Mouse (Mus musculus) intestine, postnatal 0 days (tissue): ENCODE data around the gene Rassf3. TPM values are rescaled to one million over a fixed set of nuclear protein-coding genes. Genes with fewer than 3 reads are reported as not detected.
A peak's percentile ranks its signal among the peaks of the same experiment; 100 is the strongest.

Source experiments
- ATAC-seq: fragments of 200-750 bp; cut with Nextera tagmentation; 2 replicates; pipeline ENCODE4 v1.8.0; 2017; ENCODE audit warnings: mild to moderate bottlenecking, moderate TSS enrichment, moderate library complexity
- H3K27ac ChIP-seq: fragments of 300-500 bp; sonication (generic); 2 replicates; pipeline ENCODE4 v1.5.1; 2014; ENCODE audit warnings: mild to moderate bottlenecking, low read depth, low read length, moderate library complexity
- H3K27me3 ChIP-seq: fragments of 300-500 bp; sonication (generic); replicated peaks from 2 replicates; pipeline ENCODE4 v1.6.1; 2014; ENCODE audit warnings: low read length, mixed read lengths; ENCODE audit not compliant: control insufficient read depth, insufficient read depth
- H3K36me3 ChIP-seq: fragments of 300-500 bp; sonication (generic); 2 replicates; pipeline ENCODE4 v1.6.1; 2014; ENCODE audit warnings: mild to moderate bottlenecking, moderate library complexity; ENCODE audit not compliant: control insufficient read depth, insufficient read depth
- H3K4me1 ChIP-seq: fragments of 300-500 bp; sonication (generic); replicated peaks from 2 replicates; pipeline ENCODE4 v1.6.1; 2014; ENCODE audit warnings: antibody characterized with exemption, low read length, mixed read lengths; ENCODE audit not compliant: control insufficient read depth, insufficient read depth
- H3K4me2 ChIP-seq: fragments of 300-500 bp; sonication (generic); replicated peaks from 2 replicates; pipeline ENCODE4 v1.6.1; 2014; ENCODE audit warnings: low read depth, mild to moderate bottlenecking, moderate library complexity
- H3K4me3 ChIP-seq: fragments of 300-500 bp; sonication (generic); 2 replicates; pipeline ENCODE4 v1.5.1; 2014; ENCODE audit warnings: low read depth, low read length
- H3K9ac ChIP-seq: fragments of 300-500 bp; sonication (generic); 2 replicates; pipeline ENCODE4 v1.6.1; 2014; ENCODE audit warnings: mild to moderate bottlenecking, low read depth, low read length
- H3K9me3 ChIP-seq: fragments of 300-500 bp; sonication (generic); 2 replicates; pipeline ENCODE4 v1.6.1; 2016; ENCODE audit warnings: mixed run types; ENCODE audit not compliant: control insufficient read depth
- CTCF ChIP-seq: sonication (generic); IDR thresholded peaks from 2 replicates; pipeline ENCODE4 v1.5.1; 2016; ENCODE audit warnings: low read depth, mild to moderate bottlenecking, control low read depth, antibody characterized with exemption, moderate library complexity
- WGBS: fragments of 180-500 bp; shearing (Covaris S2); extraction: QIAGEN DNeasy Blood & Tissue Kit; methylation state at CpG from one replicate; pipeline ENCODE4 v1.1.7; 2014; 5-methylcytosine and 5-hydroxymethylcytosine counted together
- polyA plus RNA-seq: library from polyadenylated mRNA; unstranded; fragments of >200 nt; fragmentation: Nextera tagmentation; extraction: Ambion mirVana; gene quantifications from 2 replicates; pipeline ENCODE4 v1.2.1, GENCODE M21; 2015

Gene Rassf3
- polyA plus RNA-seq, 1 experiment from 2014 or later: 16.7 TPM

DNA sequence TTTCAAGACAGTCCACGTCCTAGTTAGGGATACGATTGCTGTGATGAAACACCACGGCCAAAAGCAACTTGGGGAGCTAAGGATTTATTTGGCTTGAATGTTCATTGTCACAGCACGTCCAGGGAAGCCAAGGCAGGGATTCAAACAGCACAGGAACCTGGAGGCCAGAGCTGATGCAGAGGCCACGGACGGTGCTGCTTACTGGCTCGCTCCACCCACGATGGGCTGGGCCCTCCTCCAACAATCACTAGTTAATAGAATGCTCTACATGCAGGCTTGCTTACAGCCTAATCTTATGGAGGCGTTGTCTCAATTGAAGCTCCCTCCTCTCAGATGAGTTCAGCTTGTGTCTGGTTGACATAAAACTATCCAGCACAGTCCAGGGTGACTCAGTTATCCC lies 108.4 kb downstream of the Rassf3 start:
- Histone ChIP-seq H3K27me3 (no peaks in the 10 kb centered on the region), H3K9me3 (no peaks in the 10 kb centered on the region), H3K9ac (no peak overlapping the region), H3K4me3 (no peak overlapping the region), H3K27ac (no peak overlapping the region), H3K4me1 (no peaks in the 10 kb centered on the region), H3K36me3 (peaks cover 14% of the 10 kb centered on the region), H3K4me2 (no peak overlapping the region)
- TF ChIP-seq CTCF: no peak
- 85% methylated on average over 9 of the region's 9 CpGs for WGBS
- ATAC-seq: no peak

DNA sequence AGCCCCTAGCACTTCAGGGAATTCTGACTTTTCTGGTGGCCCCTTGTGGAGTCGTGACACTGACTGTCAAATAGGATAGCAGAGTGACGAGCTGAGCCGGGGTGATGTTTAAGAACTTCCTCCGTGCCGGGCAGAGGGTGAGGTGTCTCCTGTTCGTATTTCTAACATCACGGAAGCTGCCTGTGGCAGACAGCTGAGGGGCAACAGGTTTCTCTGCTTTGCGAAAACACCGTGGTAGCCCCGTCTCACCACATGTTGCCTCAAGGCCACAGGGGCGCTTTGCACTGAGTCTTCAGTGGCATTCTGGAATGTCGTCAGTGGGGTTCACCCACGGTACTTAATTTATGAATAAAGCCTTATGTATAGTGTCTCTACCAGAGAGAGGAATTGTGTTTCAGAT lies 108.9 kb downstream of the Rassf3 start:
- no peak overlapping the region for H3K4me3 ChIP-seq
- no peaks in the 10 kb centered on the region for H3K27me3 ChIP-seq
- no peak for ATAC-seq
- WGBS: 84% methylated on average over 13 of the region's 13 CpGs
- no peak for TF ChIP-seq CTCF
- 0 out of 2 replicates have a peak overlapping the region, but pooled peaks have one; percentile 14 for H3K4me2 ChIP-seq
- H3K27ac ChIP-seq: no peak overlapping the region
- no peaks in the 10 kb centered on the region for H3K9me3 ChIP-seq
- H3K36me3 ChIP-seq: peaks cover 14% of the 10 kb centered on the region
- H3K4me1 ChIP-seq: no peaks in the 10 kb centered on the region
- H3K9ac ChIP-seq: no peak overlapping the region

DNA sequence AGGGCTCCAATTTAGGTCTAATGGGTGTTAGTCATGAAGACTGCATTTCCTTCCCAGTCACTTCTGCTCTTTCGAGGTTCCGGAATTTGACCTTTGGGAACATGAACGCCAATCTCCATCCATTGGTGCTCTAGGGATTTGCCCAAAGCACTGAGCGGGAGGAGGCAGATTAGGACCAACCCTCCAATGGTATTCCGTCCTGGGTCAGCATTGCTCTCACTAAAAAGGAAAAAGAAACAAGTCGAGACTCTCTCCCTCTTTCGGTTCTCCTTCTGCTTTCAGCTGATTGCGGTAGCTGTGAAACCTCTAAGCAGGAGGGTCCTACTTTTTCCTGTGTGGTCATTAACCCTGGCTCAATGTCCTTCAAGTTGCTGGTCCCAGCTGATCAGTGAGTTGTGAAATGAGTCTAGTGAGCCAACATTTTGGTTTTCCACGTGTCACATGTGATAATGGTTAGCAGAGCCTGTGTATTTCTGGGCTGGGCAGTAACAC lies 110.3 kb downstream of the Rassf3 start:
- 9% methylated on average over 9 of the region's 9 CpGs for WGBS
- H3K9me3 ChIP-seq: no peaks in the 10 kb centered on the region
- peaks cover 6% of the 10 kb centered on the region for H3K36me3 ChIP-seq
- peak overlapping the region; percentile 85 for H3K4me3 ChIP-seq
- peak overlapping the region; percentile 88 for H3K9ac ChIP-seq
- peak overlapping the region; percentile 94; the same call in 1 of the 2 replicates for H3K27ac ChIP-seq
- no peak for ATAC-seq
- TF ChIP-seq CTCF: no peak
- peak overlapping the region; percentile 93 for H3K4me2 ChIP-seq
- no peaks in the 10 kb centered on the region for H3K4me1 ChIP-seq
- H3K27me3 ChIP-seq: no peaks in the 10 kb centered on the region

DNA sequence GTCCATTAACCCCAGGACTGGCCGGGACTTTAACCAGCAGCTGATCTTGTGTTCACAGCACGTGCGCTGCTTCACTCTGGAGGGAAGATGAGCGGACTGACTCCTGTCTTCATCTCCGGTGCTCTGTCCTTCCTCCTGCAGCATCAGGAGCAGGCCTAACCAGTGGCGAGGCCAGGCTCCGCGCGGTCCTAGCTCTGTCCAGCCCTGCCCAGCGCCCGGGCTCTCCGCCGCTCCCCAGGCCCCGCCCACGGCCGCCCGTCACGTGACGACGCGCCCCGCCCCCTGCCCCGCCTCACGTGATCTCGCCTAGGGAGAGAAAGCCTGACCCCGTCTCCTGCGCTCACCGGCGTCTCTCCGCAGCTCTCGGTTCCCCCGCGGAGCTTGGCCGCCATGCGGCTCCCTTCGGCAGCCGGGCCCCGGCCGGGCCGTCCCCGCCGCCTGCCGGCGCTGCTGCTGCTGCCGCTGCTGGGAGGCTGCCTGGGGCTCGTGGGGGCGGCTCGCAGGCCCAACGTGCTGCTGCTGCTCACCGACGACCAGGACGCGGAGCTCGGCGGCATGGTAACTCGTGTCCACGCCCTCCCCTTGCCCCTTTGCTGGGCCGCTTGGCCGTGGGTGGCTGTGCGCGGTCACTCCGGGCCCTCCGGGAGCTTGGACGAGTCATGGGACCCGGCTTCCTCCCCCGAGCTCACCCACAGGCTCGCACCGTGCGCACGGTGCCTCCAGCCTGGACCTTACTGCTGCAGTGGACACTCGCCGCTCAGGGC lies 111.2 kb downstream of the Rassf3 start, which contains the start of gene Gns:
Gene Gns, plus strand, starts transcription at position 290 of the 764 bp plus-strand sequence.
- WGBS: 1% methylated on average over 63 of the region's 72 CpGs
- Histone ChIP-seq H3K4me1 (no peaks in the 10 kb centered on the region), H3K27ac (peak within 1 kb of the TSS; percentile 94), H3K9ac (peak within 1 kb of the TSS; percentile 88), H3K4me2 (peak within 1 kb of the TSS; percentile 93), H3K27me3 (no peaks in the 10 kb centered on the region), H3K9me3 (no peaks in the 10 kb centered on the region), H3K4me3 (peak within 1 kb of the TSS; percentile 85), H3K36me3 (peaks cover 4% of the 10 kb centered on the region; the same call in 1 of the 2 replicates)
- ATAC-seq: peak; percentile 91
- TF ChIP-seq CTCF: no peak; the same call in 1 of the 2 replicates

DNA sequence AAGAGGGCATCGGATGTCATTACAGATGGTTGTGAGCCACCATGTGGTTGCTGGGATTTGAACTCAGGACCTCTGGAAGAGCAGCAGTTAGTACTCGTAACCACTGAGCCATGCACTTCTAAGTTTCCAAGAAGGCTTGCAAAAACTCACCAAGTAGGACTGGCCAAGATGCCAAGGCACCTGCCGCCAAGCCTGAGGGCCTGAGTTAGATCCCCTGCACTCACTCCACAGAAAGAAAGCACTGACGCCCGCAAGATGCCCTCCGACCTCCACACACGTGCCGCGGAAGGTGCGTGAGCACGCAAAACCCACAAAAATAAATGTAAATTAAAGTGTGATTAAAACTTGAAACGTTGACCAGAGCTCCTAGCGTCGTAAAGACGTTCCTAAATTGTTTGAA lies 111.8 kb downstream of the Rassf3 start:
- Histone ChIP-seq H3K4me2 (peak overlapping the region; percentile 93), H3K27me3 (no peaks in the 10 kb centered on the region), H3K36me3 (no peaks in the 10 kb centered on the region), H3K27ac (peak overlapping the region; percentile 94), H3K4me1 (no peaks in the 10 kb centered on the region), H3K9me3 (no peaks in the 10 kb centered on the region), H3K4me3 (peak overlapping the region; percentile 85), H3K9ac (0 out of 2 replicates have a peak overlapping the region, but pooled peaks have one; percentile 88)
- ATAC-seq: no peak
- 25% methylated on average over 15 of the region's 15 CpGs for WGBS
- no peak for TF ChIP-seq CTCF

DNA sequence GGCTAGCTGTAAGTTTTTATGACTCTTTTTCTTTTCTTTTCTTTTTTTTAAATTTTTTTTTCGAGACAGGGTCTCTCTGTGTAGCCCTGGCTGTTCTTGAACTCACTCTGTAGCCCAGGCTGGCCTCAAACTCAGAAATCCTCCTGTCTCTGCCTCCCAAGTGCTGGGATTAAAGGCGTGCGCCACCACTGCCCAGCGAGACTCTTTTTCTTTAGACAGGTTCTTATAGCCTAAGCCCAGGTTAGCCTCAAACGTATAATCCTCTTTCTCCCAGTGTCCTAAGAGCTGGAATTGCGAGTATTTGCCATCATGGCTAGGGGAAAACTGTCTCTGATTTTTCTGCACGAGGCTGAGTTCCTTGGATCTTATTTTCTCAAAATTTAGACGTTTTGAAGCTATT lies 112.9 kb downstream of the Rassf3 start:
- H3K27ac ChIP-seq: no peak overlapping the region
- no peak for TF ChIP-seq CTCF
- WGBS: 80% methylated on average over 8 of the region's 8 CpGs
- H3K27me3 ChIP-seq: no peaks in the 10 kb centered on the region
- H3K36me3 ChIP-seq: no peaks in the 10 kb centered on the region
- H3K4me1 ChIP-seq: no peaks in the 10 kb centered on the region
- no peak for ATAC-seq
- no peaks in the 10 kb centered on the region for H3K9me3 ChIP-seq
- H3K9ac ChIP-seq: no peak overlapping the region
- H3K4me2 ChIP-seq: no peak overlapping the region
- H3K4me3 ChIP-seq: no peak overlapping the region
